Mouse (Mus musculus) retina, adult 2 months (tissue): Measurements from ENCODE around the gene Ms4a4a.
"Not testable (repeated sequence)": the region's sequence is repeated elsewhere in the genome, so short reads cannot be mapped to it uniquely, and the experiment has no call there.

Experiments
- DNase-seq: peaks from one replicate; pipeline ENCODE4 v3.0.0-alpha.2; 2012; ENCODE audit warnings: low read depth, low spot score

Ms4a4a gene

DNA sequence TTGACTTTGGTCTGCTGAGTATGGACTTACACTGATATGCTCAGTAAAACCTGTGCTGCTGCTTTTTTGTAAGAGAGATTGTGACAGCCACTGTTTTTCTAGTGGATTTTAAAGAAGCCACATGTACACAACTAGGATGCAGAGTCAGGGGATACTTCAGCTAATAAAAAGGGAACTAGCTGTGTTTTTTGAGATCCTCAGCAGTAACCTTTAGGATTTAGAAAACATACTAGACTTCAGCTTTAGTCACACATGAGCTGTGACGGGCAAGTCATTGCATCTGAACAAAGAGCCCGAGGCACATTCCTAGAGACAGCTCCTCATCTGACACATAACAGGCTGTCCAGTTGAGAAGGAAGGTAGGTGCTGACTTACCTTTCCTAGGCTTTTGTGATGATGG lies at the start of gene Ms4a4a:
Gene Ms4a4a (plus strand): TSS at position 251 of the 400 bp plus-strand sequence.
- no peak for DNase-seq

DNA sequence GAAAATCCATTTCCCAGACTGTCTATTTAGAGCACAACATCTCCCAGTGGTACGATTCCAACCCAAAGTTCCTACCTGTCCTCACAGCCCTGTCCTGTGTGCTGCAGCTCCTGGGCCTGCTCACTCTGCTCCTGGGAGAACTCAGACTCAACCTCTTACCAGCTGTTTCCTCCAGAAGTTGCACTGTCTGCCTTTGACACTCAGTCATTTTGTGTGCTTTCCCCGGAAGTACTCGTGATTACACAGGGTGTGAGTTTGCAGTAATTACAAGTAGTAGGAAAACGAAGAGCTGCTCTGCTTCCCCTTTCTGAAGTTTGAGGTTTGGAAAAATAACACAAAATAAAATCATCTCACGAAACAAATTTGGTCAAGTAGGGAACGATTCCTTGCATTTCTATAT lies 39.4 kb upstream of the Ms4a4a start, which contains the start of gene Ms4a7:
Gene Ms4a7 (minus strand): TSS at position 215 of the 400 bp plus-strand sequence.
- no peak for DNase-seq

DNA sequence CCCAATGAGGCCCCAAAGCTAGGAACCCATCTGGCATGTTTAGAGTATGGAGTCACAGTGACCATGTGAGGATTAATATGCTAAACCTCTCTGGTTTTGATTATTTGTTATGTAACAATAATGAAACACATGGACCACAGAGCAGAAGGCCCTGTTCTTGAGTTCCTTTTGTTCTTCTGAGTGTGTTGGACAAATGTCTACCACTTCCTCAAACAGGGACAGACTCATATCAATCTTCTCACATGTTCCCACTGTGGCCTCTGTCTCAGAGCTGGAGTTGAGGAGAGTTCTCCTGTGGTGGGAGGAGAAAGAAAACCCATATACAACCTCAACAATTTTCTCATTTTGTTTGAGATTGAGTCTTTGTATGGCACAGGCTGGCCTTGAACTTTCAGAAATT lies 32.2 kb upstream of the Ms4a4a start:
- DNase-seq, result no peak

DNA sequence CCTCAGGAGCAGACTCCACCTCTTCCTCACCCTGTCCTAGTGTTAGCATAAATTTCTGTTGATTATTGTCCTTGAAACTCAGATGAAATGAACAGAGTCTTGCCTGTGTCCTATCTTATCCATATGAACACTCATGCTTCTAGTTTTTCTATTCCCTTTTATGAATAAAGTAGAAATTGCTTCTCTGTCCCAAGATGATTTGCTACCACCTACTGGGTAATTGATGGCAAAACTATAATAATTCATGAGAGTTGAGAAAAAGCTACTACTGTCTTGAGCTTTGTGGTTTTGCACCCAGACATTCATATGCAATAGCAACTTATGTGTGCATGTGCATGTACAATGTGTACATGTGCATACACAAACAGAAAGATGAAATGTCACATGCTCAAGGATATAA lies 31.3 kb upstream of the Ms4a4a start:
- no peak for DNase-seq

DNA sequence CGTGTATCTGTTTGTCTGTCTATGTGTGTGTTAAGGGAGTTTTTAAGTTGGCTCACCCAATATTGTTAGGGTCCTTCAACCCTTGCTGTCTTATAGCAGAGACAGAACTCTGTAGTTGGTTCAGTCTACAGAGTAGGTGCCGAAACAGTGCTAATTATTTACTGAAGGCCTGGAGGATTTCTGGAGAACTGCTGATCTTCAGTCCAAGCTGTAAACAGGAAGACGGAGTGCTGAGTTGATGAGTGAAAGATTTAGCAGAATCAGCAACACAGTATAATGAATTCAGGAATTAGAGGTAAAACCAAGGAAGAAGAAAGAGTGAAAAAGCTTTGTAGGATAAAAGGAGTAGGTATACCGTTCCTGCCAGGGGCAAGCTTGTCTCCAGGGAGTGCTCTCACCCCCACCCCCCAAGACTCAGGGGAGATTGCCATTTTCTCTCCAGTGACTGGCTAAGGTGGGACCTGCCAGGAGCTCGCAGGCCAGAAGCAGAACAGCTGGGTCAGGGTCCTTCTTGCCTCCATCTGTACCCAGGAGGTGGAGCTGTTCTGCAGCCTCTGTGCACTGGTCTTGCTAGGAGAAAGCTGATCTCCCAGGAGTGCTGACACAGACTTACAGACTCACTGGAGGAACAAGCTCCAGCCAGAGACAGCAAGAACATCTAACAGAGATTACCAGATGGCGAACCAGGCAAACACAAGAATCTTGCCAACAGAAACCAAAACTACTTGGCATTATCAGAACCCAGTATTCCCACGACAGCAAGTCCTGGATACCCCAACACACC lies 25.4 kb upstream of the Ms4a4a start:
- DNase-seq, result no peak

DNA sequence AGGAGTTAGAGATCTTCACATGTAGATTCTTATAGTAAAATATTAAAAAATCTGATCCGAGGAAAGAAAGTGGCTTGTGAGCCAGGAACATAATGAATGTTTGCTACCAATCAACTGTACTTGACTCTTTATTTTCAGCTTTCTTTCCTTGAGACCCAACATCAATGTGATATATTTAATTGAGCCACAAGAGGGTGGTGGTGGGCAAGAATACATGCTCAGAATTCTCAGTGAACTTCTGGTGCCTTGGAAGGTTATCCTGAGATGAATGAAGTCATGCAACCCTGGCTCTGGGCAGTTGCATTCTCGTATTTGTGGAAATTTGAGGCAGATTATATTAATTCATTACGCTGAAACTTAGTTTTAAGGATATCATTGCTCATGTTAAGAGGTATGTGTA lies 23.4 kb upstream of the Ms4a4a start:
- DNase-seq, result no peak

DNA sequence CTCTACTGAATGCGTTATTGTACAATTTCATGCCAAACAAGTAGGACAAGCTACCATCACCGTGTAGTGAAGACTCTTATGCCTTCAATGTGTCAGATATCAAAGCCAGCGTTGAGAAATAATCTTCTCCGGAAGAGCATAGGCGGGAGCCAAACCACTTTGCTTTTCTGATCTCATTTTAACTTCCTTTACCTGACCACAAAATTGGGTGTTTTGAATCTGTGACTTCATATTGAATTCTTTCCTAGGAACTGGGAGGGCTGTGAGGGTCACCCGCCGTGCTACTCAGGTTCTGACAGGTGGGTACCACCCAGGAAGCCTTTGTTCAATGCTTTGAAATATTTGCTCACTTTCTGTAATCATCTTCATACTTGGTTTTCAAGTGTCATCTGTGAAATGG lies 19.6 kb upstream of the Ms4a4a start:
- DNase-seq, result no peak

DNA sequence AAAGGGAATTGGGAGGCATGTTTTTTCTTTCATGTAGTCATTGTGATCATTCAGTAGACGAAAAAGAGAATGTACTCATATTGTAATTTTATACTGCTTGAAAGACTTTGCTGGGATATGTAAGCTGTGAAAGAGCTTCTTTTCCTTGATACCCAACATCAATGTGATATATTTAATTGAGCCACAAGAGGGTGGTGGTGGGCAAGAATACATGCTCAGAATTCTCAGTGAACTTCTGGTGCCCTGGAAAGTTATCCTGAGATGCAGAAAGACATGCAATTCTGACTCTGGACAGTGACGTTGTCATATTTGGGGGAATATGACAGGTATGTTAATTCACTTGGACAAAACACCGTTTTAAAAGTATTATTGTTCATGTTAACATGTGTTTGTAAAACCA lies 15.2 kb upstream of the Ms4a4a start:
- DNase-seq, result no peak

DNA sequence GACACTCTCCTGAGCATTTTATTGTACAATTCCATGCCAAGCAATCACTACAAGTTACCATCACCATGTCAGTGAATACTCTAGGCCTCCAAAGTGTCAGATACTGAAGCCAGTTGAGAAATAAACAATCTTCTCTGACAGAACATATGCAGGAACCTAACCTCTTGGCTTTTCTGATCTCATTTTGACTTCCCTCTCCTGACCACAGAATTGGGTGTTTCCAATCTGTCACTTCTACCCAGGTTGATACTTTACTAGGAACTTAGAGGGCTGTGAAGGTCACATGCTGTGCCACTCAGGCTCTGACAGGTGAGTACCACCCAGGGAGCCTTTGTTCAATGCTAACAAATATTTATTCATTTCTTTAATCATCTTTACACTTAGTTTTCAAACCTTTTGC lies 13.3 kb upstream of the Ms4a4a start:
- DNase-seq, result no peak

DNA sequence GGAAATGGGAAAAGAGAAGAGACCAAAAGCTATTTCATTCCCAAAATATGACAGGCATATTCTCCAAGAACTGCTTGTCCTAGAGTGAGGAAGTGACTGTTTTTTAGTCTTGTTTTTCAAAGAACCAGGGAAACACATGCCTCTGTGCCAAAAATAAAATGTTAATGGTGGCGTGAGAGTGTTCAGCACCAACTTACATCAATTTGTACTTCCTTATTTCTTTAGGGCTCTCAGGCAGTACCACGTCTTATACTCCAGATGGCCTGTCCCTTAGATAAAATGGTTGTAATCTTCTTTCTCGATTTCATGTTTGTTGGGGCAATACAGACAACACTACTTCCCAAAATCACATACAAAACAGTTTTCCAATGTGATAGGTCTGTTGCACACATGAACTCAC lies 7.0 kb upstream of the Ms4a4a start:
- no peak for DNase-seq

DNA sequence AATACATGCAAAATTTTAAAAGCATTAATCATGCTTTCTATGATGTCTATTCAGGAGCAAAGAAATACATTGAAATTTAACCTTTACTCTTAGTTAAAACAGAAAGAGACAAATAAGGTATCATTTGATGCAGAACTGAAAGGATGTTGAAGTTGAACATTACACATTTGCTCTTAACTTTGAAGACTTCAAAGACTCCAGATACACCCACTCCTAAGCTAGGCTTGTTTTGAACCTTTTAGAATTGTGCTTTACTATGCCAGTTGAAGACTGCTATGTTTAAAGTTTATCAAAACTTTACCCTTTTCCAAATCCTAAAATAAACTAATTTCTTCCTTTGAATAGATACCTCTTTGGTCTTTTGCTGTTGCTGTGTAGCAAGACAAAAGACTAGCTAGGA lies 4.1 kb upstream of the Ms4a4a start:
- no peak for DNase-seq

DNA sequence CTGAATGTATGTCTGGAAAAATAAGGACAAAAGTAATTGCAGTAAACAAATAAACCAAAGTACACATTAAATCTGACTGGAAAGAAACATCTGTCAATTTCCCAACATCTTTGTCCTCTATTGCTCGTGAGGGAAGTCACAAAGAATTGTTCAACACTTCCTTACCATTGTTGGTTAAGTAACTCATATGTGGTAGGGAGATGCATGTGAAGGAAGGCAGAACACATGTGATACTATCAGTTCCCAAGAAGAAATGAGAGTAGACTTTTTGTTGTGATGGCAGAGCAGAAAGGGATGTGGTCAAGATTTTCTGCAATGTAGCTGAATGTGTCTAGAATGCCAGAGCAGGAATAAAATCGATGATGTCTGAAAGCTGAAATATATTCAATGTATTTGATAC lies 1.1 kb downstream of the Ms4a4a start:
- DNase-seq, result no peak

DNA sequence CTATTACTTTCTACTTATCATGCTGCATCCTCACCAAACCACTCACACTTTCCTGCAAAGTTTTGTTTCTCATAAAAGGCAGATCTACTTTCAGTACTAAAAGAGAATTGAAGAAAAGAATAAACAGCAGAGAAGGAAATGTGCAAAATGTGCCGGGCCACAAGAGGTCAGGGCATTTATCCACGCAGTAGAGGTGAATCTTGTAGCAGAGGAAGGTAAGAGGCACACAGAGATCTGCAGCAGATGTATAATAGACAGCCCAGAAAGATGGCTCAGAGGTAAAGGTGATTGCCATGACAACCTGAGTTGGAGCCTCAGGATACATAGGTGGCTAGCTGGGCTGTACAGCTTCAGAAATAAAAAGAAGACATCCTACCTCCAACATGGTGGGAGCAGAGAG lies 11.8 kb downstream of the Ms4a4a start:
- no peak for DNase-seq

DNA sequence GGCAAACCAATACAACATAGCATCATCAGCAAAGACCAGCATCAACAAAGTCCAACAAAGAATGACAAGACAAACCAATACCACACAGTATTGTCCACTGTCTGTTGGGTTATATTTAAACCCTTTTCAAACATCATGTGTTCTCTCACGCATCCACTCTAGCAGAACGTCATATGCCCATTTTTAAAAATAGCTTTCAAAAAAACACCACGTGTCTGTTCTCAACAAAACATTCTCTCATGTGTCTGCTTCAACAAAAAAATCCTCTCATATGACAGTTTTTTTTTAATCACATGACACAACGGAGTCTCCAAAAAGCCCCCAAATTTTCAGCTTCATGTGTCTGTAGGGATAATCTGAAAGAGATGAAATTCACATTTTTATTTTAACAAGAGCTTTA lies 12.4 kb downstream of the Ms4a4a start:
- no peak for DNase-seq

DNA sequence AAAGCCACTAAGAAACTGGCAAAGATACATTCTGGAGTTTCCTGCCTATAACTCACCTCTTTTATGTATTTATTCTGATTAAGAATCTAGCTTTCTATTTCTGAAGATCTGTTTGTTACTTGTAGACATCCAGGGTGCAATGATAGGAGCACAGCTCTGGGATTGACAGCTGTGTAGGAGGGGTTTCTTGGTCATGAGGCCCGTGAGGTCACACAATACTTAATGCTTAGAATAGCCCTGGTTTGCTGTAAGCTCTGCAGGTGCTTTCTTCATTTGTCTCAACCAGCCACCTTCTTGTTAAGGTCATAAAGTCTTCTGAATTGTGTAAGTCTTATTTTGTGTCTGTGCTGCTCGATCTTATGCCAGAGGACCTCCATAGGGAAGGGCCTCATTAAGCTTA lies 13.6 kb downstream of the Ms4a4a start:
- DNase-seq, result no peak

DNA sequence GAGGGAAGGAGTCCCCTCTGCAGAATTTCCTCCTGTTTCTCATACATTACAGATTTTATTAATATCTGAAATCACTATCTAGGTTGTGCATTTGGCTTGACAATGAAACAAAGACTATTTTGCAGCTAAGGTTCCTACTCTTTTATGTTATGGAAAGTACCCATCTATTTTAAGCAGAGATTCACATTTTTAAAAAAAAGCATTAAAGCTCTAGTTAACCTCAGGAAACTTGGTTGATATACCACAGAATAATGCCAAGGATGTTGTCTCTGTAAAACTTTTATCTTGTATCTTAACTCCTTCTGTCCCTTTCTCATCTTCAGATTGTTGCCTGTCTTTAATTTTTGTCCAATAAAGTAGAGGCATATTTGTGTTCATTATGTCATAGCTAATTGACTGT lies 20.4 kb downstream of the Ms4a4a start:
- DNase-seq, result no peak

DNA sequence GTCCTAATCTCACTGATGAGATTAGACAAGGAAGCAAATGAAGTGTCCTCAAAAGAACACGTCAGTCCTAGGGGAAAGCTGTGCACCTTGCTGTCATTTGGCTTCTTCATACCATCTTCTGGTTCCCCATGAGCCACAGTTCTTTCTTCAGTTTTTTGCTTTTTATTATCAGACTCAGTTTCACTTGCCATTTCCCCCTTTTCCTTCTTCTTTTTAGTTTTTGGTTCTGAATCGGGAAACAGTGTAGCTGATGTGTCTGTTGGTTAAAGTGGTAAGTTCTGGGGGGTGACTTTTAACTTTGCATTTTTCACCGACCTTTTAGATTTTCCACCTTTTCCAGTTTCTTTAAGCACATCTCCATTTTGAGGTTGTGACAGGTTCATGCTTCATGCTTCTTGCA lies 29.2 kb downstream of the Ms4a4a start, which contains the start of gene Ms4a4c:
Gene Ms4a4c (plus strand): TSS at position 244 of the 400 bp plus-strand sequence.
- DNase-seq, result no peak

DNA sequence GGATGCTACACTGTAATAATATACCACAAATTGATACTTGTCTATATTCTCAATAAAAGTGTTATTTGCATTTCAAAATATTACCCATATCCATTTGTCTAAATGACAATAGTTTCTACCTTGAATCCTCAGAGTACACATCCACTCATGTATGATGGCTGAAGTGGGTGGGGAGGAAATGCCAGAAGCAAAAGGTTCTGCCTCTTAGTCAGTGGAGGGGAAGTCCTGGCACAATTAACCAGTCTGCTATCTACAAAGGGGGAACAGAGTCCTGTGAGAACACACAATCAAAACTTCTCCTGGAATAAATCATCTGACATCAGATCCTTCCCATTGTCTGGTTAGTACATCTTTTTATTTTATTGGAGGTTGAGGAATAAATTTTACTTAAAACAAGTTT lies 32.1 kb downstream of the Ms4a4a start:
- DNase-seq, result no peak

DNA sequence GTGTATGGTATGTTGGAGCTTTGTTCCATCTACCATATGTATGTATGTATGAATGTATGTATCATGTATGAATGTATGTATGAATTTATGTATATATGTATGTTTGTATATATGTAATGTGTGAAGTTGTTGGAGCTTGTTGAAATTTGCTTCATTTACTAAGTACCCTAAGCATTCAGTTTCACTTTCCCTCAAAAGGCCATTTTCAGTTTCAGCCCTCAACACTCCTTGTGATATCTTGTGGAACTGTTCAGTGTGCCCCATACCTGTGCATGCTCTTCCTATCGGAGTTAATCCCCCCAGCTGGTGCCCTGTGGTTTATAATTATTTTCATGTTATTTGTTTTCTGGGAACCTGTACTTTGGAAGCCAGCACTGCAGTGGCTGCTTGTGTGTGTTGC lies 33.3 kb downstream of the Ms4a4a start:
- no peak for DNase-seq

DNA sequence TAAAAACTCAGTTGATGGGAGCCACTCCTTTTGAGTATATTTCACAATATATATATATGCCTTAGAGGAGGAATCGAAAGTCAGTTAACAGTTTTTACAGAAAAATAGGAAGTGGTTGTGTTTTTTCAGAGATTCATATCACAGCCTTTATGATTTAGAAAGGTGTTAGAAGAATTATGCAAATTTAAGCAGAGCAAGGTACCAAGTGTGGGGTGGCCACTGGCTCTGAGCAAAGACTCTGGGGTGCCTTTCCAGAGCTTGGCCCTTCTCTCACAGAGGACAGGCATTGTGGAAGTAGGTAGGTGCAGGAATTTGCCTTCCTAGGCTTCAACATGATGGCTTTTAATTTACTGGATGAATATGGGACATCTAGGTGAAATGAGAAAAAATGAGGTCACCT lies 36.3 kb downstream of the Ms4a4a start:
- no peak for DNase-seq

DNA sequence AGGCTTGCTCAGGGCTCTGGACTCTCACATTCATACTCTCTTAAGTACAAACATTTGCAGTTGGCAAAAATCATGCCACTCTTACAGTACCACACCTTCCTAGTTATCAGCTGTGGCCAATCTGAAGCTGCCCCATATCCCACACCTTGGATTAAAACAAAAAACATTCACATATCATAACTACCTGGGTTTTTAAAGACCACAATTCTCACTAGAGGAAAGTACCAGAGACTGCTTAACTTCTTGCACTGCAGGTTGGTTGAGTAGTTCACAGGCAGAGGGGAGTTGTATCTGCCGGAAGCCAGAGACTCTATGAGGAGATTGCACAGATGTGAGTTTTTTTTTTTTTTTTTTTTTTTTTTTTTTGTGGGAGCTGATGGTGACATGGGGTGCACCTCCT lies 38.8 kb downstream of the Ms4a4a start:
- DNase-seq, result no peak

DNA sequence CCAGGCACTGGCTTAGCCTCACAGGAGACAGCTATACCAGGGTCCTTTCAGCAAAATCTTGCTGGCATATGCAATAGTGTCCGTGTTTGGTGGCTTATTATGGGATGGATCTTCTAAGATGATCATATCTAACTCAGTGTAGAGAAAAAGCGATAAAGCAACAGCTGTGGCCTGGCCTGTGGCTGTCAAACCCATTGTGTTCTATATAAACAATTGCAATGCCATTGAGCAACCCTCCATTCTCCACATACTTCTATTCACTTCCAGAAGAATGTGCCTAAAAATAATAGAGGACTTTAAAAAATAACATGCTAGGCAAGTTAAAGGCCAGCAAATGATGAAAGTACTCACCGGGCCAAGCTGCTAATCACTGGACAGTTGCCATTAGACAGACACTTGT lies 40.3 kb downstream of the Ms4a4a start:
- DNase-seq, result no peak

DNA sequence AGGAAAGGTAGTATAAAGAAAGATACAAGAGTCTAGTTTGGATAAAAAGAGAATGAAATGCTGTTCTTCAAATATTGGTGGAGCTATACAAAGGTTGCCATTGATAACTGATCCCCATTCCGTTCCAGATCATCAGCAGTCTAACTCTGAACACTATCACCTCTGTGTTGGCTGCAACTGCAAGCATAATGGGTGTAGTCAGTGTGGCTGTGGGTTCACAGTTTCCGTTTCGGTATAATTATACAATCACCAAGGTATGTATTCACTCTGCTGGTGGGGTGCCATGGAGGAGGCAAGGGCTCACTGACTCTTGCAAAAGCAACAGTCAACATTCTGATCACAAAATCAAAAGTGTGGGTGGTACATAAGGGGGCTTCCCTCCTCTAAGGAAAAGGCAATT lies 43.5 kb downstream of the Ms4a4a start:
- not testable (repeated sequence) for DNase-seq

DNA sequence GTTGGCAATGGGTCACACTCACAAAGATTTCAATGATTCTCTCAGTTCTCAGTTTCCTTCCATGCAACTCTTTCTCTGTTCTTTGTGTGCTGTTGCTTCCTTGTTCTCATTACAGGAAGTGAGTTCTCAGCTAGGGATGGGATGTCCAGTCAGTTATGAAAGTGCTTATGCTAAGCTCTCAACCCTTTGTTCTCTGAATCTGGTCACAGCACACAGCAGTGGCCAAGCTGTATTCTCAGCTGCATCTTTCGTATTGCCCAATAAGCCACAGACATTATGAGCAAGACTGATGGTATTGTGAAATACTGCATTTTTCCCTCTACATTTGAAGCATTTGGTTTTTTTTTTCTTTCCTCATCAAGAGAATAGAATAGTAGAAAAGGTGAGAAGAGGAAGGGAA lies 55.9 kb downstream of the Ms4a4a start:
- not testable (repeated sequence) for DNase-seq
